Mouse (Mus musculus) midbrain, embryonic 11.5 days (tissue): ENCODE results near the gene Aox3. TPM values are rescaled to one million over a fixed set of nuclear protein-coding genes. Genes with fewer than 3 reads are reported as not detected.

Experiments used
- ATAC-seq: fragments of 200-750 bp; cut with Nextera tagmentation; 2 replicates; pipeline ENCODE4 v1.8.0; 2017; ENCODE audit warnings: moderate TSS enrichment, moderate library complexity; ENCODE audit not compliant: low FRiP score
- DNase-seq: peaks from one replicate; pipeline ENCODE4 v3.0.0; 2015; ENCODE audit warnings: low spot score; ENCODE audit errors: missing footprints
- H3K27ac ChIP-seq: fragments of 300-500 bp; sonication (generic); 2 replicates; pipeline ENCODE4 v1.5.1; 2014; ENCODE audit warnings: low read depth, low read length
- H3K27me3 ChIP-seq: fragments of 300-500 bp; sonication (generic); 2 replicates; pipeline ENCODE4 v1.6.1; 2014; ENCODE audit warnings: mild to moderate bottlenecking, low read length, moderate library complexity, mixed read lengths; ENCODE audit not compliant: control insufficient read depth, insufficient read depth
- H3K36me3 ChIP-seq: fragments of 300-500 bp; sonication (generic); 2 replicates; pipeline ENCODE4 v1.6.1; 2014; ENCODE audit warnings: mild to moderate bottlenecking, low read length, moderate library complexity, mixed read lengths; ENCODE audit not compliant: control insufficient read depth, insufficient read depth
- H3K4me1 ChIP-seq: fragments of 300-500 bp; sonication (generic); 2 replicates; pipeline ENCODE4 v1.6.1; 2014; ENCODE audit warnings: low read length; ENCODE audit not compliant: control insufficient read depth, insufficient read depth
- H3K4me2 ChIP-seq: fragments of 300-500 bp; sonication (generic); 2 replicates; pipeline ENCODE4 v1.6.1; 2014; ENCODE audit warnings: mild to moderate bottlenecking, moderate library complexity
- H3K4me3 ChIP-seq: fragments of 300-500 bp; sonication (generic); 2 replicates; pipeline ENCODE4 v1.5.1; 2014; ENCODE audit warnings: low read depth, low read length
- H3K9ac ChIP-seq: fragments of 300-500 bp; sonication (generic); 2 replicates; pipeline ENCODE4 v1.6.1; 2014; ENCODE audit warnings: low read length
- H3K9me3 ChIP-seq: fragments of 300-500 bp; sonication (generic); 2 replicates; pipeline ENCODE4 v1.6.1; 2016; ENCODE audit warnings: low read length; ENCODE audit not compliant: control insufficient read depth
- WGBS: fragments of 180-500 bp; shearing (Covaris S2); extraction: QIAGEN DNeasy Blood & Tissue Kit; methylation state at CpG from one replicate; pipeline ENCODE4 v1.1.7; 2014; 5-methylcytosine and 5-hydroxymethylcytosine counted together
- polyA plus RNA-seq: library from polyadenylated mRNA; unstranded; fragments of >200 nt; fragmentation: Nextera tagmentation; extraction: Ambion mirVana; gene quantifications from 2 replicates; pipeline ENCODE4 v1.2.1, GENCODE M21; 2014

Gene Aox3
- polyA plus RNA-seq, 1 experiment from 2014 or later, result 0.07 TPM

DNA sequence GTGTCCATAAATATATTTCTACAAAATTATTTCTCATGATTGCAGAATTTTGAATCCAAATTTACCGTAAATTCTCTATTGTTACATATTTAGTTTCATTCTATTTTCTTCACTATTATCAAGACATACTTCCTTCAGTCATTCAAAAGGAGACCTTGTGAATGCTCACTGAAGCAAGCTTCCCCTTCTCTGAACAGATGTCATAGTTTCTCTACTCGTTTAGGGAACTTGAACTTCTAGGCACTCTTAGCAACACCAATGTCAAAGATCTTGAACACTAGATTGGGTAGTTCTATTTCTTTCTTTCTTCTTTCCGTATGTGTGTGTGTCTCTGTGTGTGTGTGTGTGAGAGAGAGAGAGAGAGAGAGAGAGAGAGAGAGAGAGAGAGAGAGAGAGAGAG lies 131.6 kb downstream of the Aox3 start:
- DNase-seq (no peak), ATAC-seq (no peak)
- H3K9ac ChIP-seq, result no peak overlapping the region
- H3K9me3 ChIP-seq, result no peaks in the 10 kb centered on the region
- H3K4me3 ChIP-seq, result no peak overlapping the region
- H3K36me3 ChIP-seq, result no peaks in the 10 kb centered on the region
- H3K4me2 ChIP-seq, result no peak overlapping the region
- 75% methylated on average over 3 of the region's 3 CpGs for WGBS
- H3K27me3 ChIP-seq, result no peaks in the 10 kb centered on the region
- no peak overlapping the region for H3K27ac ChIP-seq
- no peaks in the 10 kb centered on the region for H3K4me1 ChIP-seq

DNA sequence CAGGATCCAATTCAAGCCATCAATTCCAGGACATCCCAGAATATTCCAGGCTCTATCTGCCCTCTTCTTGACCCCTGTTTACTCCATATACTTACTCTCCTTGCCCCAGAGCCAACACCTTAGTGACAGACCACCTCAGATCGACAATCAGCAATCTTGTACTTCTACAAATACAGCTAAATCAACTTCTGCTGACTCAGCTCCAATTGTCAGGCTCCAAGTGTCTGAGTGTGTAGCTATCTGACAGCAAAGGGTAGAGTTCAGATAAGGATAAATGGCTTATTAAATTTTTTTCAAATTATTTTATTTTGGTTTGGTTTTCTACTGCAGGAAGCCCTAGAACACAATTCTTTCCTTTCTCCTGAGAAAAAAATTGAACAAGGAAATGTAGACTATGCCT lies 135.6 kb downstream of the Aox3 start:
- Histone ChIP-seq H3K9ac (no peak overlapping the region), H3K9me3 (no peaks in the 10 kb centered on the region), H3K4me3 (no peak overlapping the region), H3K36me3 (no peaks in the 10 kb centered on the region), H3K27ac (no peak overlapping the region), H3K27me3 (no peaks in the 10 kb centered on the region), H3K4me1 (no peaks in the 10 kb centered on the region), H3K4me2 (no peak overlapping the region)
- no peak for DNase-seq
- ATAC-seq, result no peak
- WGBS, result 79% methylated on average over 1 of the region's 1 CpGs

Other genes with a start within 250 kb of the Aox3 start
- gene Sgo2a, start 117.2 kb upstream of the Aox3 start, polyA plus RNA-seq, result 30.3 and 30.5 TPM in 2 replicates
- gene Kctd18, start 94.2 kb upstream of the Aox3 start, polyA plus RNA-seq, result 18.1 and 21.7 TPM in 2 replicates
- gene Aox1, start 83.2 kb upstream of the Aox3 start, polyA plus RNA-seq, result 0.15 and 0.18 TPM in 2 replicates
- not detected in 2 replicates for gene Aox4, start 97.3 kb downstream of the Aox3 start, polyA plus RNA-seq
- not detected in 2 replicates for gene Aox2, start 165.2 kb downstream of the Aox3 start, polyA plus RNA-seq